Mouse (Mus musculus): Measurements from ENCODE around the gene Ptprd.
"Not testable (repeated sequence)": the region's sequence is repeated elsewhere in the genome, so short reads cannot be mapped to it uniquely, and the experiment has no call there.

Gene Ptprd

DNA sequence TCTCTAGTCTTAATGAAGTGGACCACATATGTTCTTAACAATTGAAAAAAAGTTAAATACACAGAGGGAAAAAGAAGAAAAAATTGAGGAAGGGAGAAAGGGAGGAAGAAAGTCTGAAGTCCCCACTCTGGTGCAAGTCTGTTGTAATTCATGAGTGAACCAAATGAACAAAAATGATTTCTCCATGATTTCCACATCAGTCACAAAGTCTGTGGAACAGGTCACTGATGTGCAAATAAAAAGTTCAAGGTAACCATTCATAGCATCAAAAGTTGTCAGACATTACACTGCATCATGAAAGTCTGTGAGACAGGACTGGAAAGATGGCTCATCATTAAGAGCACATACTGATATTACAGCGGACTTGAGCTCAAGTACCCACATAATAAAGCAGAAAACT, 1996.6 kb downstream of the Ptprd start:
- DNase-seq (ENCODE audit: low spot score in 2 of 2) = no peak

DNA sequence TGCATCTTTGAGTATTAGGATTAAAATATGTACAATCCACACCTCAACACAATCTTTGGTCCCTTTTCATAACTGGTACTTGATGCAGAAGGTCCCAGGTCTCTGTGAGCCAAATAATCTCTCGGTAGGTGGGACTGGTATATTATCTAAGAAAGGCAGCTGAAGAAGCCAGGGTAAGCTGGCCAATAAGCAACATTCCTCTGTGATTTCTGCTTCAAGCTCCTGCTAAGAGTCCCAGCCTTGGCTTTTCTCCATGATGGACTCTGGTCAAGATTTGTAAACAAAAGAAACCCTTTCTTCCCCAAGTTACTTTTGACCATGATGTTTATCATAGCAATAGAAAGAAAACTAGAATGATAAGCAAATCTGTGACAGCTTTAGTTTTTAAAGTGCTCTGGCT, 2012.4 kb downstream of the Ptprd start:
- DNase-seq (ENCODE audit: low spot score in 2 of 2) = no peak

GRCm38 (mm10) chr4:76194762-76195161, 2017.0 kb downstream of the Ptprd start:
- no peak for DNase-seq (ENCODE audit: low spot score in 2 of 2)

DNA sequence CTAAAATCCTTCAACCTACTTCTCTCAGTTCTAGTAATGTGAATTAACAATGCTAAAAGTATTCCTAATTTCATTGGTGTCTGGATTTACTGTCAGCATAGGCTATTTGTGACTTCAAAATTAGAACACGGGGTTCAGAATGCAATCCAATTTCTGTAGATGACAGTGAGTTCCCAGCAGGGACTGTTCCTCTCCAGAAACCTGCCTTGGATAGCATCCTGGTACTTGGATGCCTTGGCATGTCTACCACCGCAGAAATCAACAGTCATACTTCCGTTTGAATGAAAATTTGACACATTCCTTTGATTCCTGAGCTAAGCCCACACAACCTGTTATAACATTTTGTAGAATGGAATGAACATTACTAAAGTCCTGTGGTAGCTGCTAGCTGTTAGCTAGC, 2018.3 kb downstream of the Ptprd start:
- no peak for DNase-seq (ENCODE audit: low spot score in 2 of 2)

DNA sequence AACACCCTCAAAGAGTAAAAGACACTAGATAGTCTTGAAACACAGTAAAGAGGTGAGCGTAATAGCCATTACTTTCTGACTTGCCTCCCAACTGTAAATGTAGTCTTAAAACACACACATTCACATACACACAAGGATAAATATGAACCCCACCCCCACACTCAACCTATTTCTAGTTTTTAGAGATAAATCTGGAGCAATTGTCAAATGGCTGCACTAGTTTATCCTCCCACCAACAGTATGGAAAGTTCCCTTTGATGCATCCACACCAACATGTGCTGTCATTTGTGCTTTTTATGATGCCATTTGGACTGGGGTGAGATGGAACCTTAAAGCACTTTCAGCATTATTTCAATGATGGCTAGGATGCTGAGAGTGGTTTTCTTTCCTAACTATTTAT, 2019.7 kb downstream of the Ptprd start:
- DNase-seq (ENCODE audit: low spot score in 2 of 2) = no peak

DNA sequence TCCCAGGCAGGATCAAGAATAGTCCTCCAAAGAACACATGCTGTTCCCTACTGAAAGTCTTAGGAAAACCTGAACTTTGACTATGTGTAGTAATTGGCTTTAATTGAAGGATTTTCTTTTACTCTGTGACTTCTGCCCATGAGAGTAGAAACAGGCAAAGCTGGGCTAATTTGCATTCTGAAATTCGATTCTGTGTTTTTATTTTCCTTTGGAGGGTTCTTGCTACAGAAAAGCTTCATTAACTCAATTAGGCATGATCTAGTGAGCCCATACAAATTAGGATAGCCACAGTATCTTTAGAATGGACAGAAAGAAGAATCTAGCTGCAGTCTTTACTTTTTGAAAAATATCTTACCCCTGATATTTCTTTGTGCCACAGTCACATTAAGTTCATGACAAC, 2021.0 kb downstream of the Ptprd start:
- no peak for DNase-seq (ENCODE audit: low spot score in 2 of 2)

DNA sequence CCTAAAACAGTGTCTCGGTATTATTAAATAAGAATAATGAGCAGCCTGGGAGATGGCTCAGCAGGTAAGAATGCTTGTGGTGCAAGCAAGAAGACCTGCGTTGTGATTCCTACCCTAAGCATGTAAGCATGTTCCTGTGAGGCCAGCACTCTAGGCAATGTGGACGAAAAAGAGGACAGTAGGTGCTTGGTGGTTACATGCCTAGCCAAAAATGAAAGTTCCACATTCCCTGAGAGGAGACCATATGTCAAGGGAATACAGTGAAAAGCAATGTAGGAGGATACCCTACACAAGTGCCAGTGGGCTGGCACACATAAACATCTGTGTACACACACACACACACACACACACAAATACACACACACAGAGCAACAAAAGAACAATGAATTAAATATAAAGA, 2028.7 kb downstream of the Ptprd start:
- no peak for DNase-seq (ENCODE audit: low spot score in 2 of 2)

DNA sequence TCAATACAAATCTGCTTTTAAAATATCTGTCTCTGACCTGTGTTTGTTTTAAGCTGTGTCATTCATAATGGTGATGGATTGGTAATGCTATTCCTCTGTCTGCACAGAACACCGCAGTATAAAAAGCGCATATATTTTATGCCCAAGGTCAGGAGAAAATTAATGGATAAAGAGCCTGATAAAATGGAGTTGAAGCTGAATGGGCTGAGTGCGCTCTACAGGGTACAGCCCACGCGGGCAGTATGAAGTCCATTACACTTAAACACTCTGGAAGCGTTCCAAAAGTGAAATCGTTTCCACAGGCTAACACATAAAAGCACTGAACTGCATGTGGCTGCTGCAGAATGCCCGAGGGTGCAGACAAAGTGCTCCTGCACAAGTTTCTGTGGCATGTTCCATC, 2032.3 kb downstream of the Ptprd start:
- DNase-seq (ENCODE audit: low spot score in 2 of 2) = no peak

GRCm38 (mm10) chr4:76175086-76175485, 2036.7 kb downstream of the Ptprd start:
- DNase-seq (ENCODE audit: low spot score in 2 of 2) = no peak

GRCm38 (mm10) chr4:76155750-76156149, 2056.0 kb downstream of the Ptprd start:
- DNase-seq (ENCODE audit: low spot score in 2 of 2) = no peak

DNA sequence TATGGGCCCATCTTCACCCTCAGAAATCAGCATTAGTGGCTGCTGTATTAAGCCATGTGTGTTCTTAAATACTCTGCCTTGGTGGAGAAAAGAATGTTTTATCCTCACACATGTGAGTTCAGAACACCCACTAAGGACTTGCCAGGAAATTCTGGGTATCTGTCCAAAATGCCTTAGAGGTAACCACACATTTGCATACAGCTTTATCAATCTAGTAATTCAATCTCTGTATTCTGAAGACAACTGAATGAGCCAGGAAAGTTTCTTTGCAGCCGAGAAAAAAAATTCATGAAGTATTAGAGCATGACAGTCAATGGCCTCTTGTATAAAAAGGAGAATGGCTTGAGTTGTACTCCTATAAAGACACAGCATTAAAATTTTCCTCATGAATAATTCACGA, 2057.6 kb downstream of the Ptprd start:
- DNase-seq (ENCODE audit: low spot score in 2 of 2) = no peak

DNA sequence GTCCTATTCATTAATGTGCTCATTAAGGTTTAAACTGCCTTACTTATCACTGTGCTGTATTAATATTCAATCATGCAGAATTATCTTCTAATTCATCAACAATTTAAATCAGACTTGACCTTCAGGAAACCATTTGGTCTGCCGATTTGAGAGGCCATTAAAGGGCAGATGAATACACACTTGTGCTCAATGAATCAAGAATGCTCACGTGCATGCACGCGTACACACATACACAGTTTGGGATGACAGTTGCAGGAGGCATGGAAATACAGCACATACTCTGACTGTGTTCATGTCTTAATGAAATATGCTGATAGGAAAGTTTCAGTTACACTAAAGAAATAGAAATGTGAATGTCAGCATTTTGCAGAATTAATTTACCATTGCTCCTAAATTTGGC, 2066.8 kb downstream of the Ptprd start:
- no peak for DNase-seq (ENCODE audit: low spot score in 2 of 2)

DNA sequence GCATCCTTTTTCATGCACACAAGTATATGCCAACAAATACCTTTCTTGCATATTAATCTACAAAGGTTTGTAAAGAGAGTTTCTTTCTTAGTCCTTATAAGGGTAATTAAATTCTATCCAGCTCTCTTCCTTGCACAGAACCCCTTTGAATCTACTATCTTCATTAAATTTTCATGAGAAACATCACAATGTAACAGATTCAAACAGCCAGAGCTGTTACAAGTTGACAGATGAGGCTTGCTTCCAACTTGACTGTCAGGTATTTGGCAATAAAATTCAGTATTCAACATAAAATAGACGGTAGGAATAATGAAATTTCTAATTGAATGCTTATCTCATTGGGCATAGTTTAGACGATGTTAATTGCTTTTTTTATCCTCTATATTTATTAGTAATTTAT, 2067.4 kb downstream of the Ptprd start:
- DNase-seq (ENCODE audit: low spot score in 2 of 2) = no peak

DNA sequence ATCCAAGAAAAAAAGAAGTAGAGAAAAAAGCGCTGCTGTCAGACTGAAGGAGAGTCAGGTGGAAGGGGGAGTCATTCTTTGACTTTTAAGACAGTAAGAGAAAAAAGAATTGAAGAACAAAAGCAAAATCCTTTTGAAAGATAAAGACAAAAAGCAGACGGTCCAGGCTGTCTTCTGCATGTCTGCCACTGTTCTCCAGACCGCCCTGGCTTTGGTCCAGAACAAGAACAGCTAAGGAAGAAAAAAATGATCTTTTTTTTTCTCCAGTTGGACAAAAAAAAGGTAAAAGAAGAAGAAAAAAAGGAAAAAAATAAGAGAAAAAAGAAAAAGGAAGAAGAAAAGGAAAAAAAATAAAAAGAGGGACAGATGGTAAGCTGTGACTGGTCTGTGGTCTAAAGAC, 2073.9 kb downstream of the Ptprd start:
- DNase-seq (ENCODE audit: low spot score in 2 of 2) = no peak

GRCm38 (mm10) chr4:76136625-76137024, 2075.1 kb downstream of the Ptprd start:
- no peak for DNase-seq (ENCODE audit: low spot score in 2 of 2)

GRCm38 (mm10) chr4:76091845-76092244, 2119.9 kb downstream of the Ptprd start:
- no peak for DNase-seq (ENCODE audit: low spot score in 2 of 2)

- DNase-seq (ENCODE audit: low spot score in 2 of 2) = no peak
Observed at GRCm38 (mm10) chr4:76089866-76090265, 2121.9 kb downstream of the Ptprd start.

DNA sequence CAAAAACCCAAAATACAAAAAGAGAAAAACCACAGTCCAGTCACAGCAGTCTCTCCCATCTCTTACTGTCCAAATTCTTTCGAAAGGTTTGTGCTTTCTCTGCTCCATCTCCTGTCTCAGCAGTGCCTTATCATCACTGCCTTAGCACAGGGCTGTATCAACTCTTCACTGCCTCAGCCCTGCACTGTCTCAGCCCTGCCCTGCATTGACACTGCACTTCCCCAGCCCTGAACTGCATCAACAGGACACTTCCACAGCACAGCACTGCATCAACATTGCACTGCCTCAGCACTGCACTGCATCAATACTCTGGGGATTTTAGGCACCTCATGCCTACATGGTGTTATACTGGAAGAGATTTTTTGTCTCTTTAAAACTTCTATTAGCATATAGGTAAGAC, 2135.7 kb downstream of the Ptprd start:
- no peak for DNase-seq (ENCODE audit: low spot score in 2 of 2)

- DNase-seq (ENCODE audit: low spot score in 2 of 2) = no peak
Observed at GRCm38 (mm10) chr4:76073286-76073685, 2138.5 kb downstream of the Ptprd start.

GRCm38 (mm10) chr4:76071720-76072119, 2140.0 kb downstream of the Ptprd start:
- DNase-seq (ENCODE audit: low spot score in 2 of 2) = no peak

DNA sequence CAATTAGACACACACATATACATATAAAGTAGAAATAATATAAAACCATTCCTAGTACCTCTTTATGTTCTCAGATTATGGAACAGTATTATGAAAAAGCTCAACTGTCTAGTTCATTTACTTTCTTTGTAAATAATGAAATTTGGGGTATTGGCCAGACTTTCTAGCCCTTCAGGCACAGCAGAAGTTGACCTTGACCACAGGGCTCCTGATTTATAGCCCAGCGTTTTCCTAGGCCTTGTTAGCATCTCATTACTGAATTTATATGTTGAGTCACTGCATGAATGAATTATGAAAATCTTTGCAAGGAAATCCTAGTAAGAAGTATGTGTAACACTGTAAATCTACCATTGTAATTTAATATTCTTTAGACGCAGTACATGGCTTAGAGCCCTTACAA, 2154.9 kb downstream of the Ptprd start:
- DNase-seq (ENCODE audit: low spot score in 2 of 2) = no peak

- no peak for DNase-seq (ENCODE audit: low spot score in 2 of 2)
Observed at GRCm38 (mm10) chr4:76045650-76046049, 2166.1 kb downstream of the Ptprd start.

DNA sequence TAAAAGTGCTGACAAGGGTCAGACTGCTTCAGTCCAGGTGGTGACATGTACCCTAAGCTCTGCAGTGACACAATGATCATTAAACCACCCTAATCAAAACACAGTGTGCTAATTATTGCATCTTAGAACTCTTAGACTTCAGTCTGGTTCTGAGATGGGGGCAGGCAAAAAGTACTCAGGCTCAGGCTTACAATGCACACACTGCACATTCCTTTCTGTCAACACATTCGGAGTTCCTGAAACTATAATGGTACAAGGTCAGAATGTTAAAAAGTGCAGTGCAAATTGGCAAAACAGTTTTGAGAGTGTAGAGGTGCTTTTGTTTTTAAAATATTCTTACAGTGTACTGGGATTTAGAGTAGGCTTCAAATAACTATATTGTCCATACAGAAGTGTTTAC, 2167.0 kb downstream of the Ptprd start:
- DNase-seq (ENCODE audit: low spot score in 2 of 2) = no peak

DNA sequence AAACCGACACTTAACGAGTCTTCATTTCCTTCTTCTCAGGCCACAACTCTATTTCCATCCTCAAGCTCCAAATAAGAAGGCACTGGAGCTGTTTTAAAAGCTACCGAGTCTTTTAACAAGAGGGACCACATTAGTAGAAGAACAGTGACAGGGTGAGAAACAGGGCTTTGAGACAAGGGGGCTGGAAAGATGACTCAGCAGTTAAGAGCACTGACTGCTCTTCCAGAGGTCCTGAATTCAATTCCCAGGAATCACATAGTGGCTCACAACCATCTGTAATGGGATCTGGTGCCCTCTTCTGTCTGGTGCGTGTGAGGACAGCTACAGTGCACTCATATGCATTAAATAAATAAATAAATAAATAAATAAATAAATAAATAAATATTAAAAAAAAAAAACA, 2174.6 kb downstream of the Ptprd start:
- not testable (repeated sequence) for DNase-seq (ENCODE audit: low spot score in 2 of 2)
